Mouse (Mus musculus) hindbrain, embryonic 11.5 days (tissue): ENCODE measurements at regions not wholly inside any gene's neighbourhood (a gene's known extent, or its start where the extent isn't known, plus 50 kb on each side); places are given as distances from the start of the nearest gene placed in this dataset.

ENCODE experiments used
- ATAC-seq: fragments of 200-750 bp; cut with Nextera tagmentation; 2 replicates; pipeline ENCODE4 v1.8.0; 2017; ENCODE audit warnings: mild to moderate bottlenecking, moderate TSS enrichment, moderate library complexity; ENCODE audit not compliant: low FRiP score
- DNase-seq: peaks from one replicate; pipeline ENCODE4 v3.0.0-alpha.2; 2015; ENCODE audit warnings: low spot score
- H3K27ac ChIP-seq: fragments of 300-500 bp; sonication (generic); 2 replicates; pipeline ENCODE4 v1.5.1; 2014; ENCODE audit warnings: mild to moderate bottlenecking, low read depth, low read length
- H3K27me3 ChIP-seq: fragments of 300-500 bp; sonication (generic); 2 replicates; pipeline ENCODE4 v1.6.1; 2014; ENCODE audit warnings: mild to moderate bottlenecking, low read length, moderate library complexity, mixed read lengths; ENCODE audit not compliant: control insufficient read depth, insufficient read depth
- H3K36me3 ChIP-seq: fragments of 300-500 bp; sonication (generic); 2 replicates; pipeline ENCODE4 v1.6.1; 2014; ENCODE audit warnings: mild to moderate bottlenecking, low read length, moderate library complexity, mixed read lengths; ENCODE audit not compliant: control insufficient read depth, insufficient read depth
- H3K4me1 ChIP-seq: fragments of 300-500 bp; sonication (generic); replicated peaks from 2 replicates; pipeline ENCODE4 v1.6.1; 2014; ENCODE audit warnings: low read length, mixed read lengths; ENCODE audit not compliant: control insufficient read depth, insufficient read depth
- H3K4me2 ChIP-seq: fragments of 300-500 bp; sonication (generic); replicated peaks from 2 replicates; pipeline ENCODE4 v1.6.1; 2014; ENCODE audit warnings: mild to moderate bottlenecking, low read depth, low read length
- H3K4me3 ChIP-seq: fragments of 300-500 bp; sonication (generic); 2 replicates; pipeline ENCODE4 v1.5.1; 2014; ENCODE audit warnings: low read depth, low read length
- H3K9ac ChIP-seq: fragments of 300-500 bp; sonication (generic); 2 replicates; pipeline ENCODE4 v1.6.1; 2014; ENCODE audit warnings: low read depth, low read length
- H3K9me3 ChIP-seq: fragments of 300-500 bp; sonication (generic); 2 replicates; pipeline ENCODE4 v1.6.1; 2016; ENCODE audit warnings: low read length; ENCODE audit not compliant: control insufficient read depth
- WGBS: fragments of 180-500 bp; shearing (Covaris S2); extraction: QIAGEN DNeasy Blood & Tissue Kit; methylation state at CpG from one replicate; pipeline ENCODE4 v1.1.7; 2014; 5-methylcytosine and 5-hydroxymethylcytosine counted together

- H3K4me1 ChIP-seq, result no peaks in the 10 kb centered on the region
- WGBS, result 89% methylated on average over 4 of the region's 4 CpGs
- no peaks in the 10 kb centered on the region for H3K27me3 ChIP-seq
- no peaks in the 10 kb centered on the region for H3K9me3 ChIP-seq
- no peak overlapping the region for H3K4me2 ChIP-seq
- no peak overlapping the region for H3K27ac ChIP-seq
- no peak for ATAC-seq
- no peak for DNase-seq
- H3K36me3 ChIP-seq, result no peaks in the 10 kb centered on the region
- no peak overlapping the region for H3K4me3 ChIP-seq
- no peak overlapping the region for H3K9ac ChIP-seq
Observed at GRCm38 (mm10) chr1:61050346-61050745, 72.6 kb downstream of the Icos start.

- Histone ChIP-seq H3K27me3 (no peaks in the 10 kb centered on the region), H3K4me1 (no peaks in the 10 kb centered on the region), H3K36me3 (no peaks in the 10 kb centered on the region), H3K27ac (no peak overlapping the region), H3K9me3 (no peaks in the 10 kb centered on the region), H3K9ac (no peak overlapping the region), H3K4me3 (no peak overlapping the region), H3K4me2 (no peak overlapping the region)
- DNase-seq (no peak), ATAC-seq (no peak)
- WGBS, result 38% methylated on average over 1 of the region's 1 CpGs
Observed at GRCm38 (mm10) chr1:61053676-61054075, 75.9 kb downstream of the Icos start.

- Histone ChIP-seq H3K4me1 (no peaks in the 10 kb centered on the region), H3K9me3 (no peaks in the 10 kb centered on the region), H3K4me3 (no peak overlapping the region), H3K27me3 (no peaks in the 10 kb centered on the region), H3K36me3 (no peaks in the 10 kb centered on the region), H3K4me2 (no peak overlapping the region), H3K27ac (no peak overlapping the region), H3K9ac (no peak overlapping the region)
- no peak for DNase-seq
- ATAC-seq, result no peak
- WGBS, result 92% methylated on average over 6 of the region's 6 CpGs
Observed at GRCm38 (mm10) chr1:61054391-61054790, 76.7 kb downstream of the Icos start.

GRCm38 (mm10) chr1:61055176-61055575 lies 77.4 kb downstream of the Icos start:
- Histone ChIP-seq H3K4me3 (no peak overlapping the region), H3K9me3 (no peaks in the 10 kb centered on the region), H3K4me2 (no peak overlapping the region), H3K4me1 (no peaks in the 10 kb centered on the region), H3K27ac (no peak overlapping the region), H3K36me3 (no peaks in the 10 kb centered on the region), H3K27me3 (no peaks in the 10 kb centered on the region), H3K9ac (no peak overlapping the region)
- no peak for ATAC-seq
- WGBS, result 19% methylated on average over 8 of the region's 8 CpGs
- DNase-seq, result peak; percentile 78

GRCm38 (mm10) chr1:61059910-61060536 lies 82.3 kb downstream of the Icos start:
- DNase-seq (no peak), ATAC-seq (no peak)
- H3K9ac ChIP-seq, result no peak overlapping the region
- H3K4me2 ChIP-seq, result no peak overlapping the region
- no peaks in the 10 kb centered on the region for H3K27me3 ChIP-seq
- no peaks in the 10 kb centered on the region for H3K9me3 ChIP-seq
- H3K4me3 ChIP-seq, result no peak overlapping the region
- no peaks in the 10 kb centered on the region for H3K4me1 ChIP-seq
- WGBS, result 79% methylated on average over 11 of the region's 11 CpGs
- no peaks in the 10 kb centered on the region for H3K36me3 ChIP-seq
- H3K27ac ChIP-seq, result no peak overlapping the region

GRCm38 (mm10) chr1:61061892-61062460 lies 84.2 kb downstream of the Icos start:
- no peak for DNase-seq
- no peak for ATAC-seq
- Histone ChIP-seq H3K9me3 (no peaks in the 10 kb centered on the region), H3K4me3 (no peak overlapping the region), H3K4me1 (no peaks in the 10 kb centered on the region), H3K4me2 (no peak overlapping the region), H3K36me3 (no peaks in the 10 kb centered on the region), H3K27me3 (no peaks in the 10 kb centered on the region), H3K27ac (no peak overlapping the region), H3K9ac (no peak overlapping the region)
- 61% methylated on average over 3 of the region's 3 CpGs for WGBS

GRCm38 (mm10) chr1:61068112-61068511 lies 90.4 kb downstream of the Icos start:
- H3K27ac ChIP-seq, result no peak overlapping the region
- no peak overlapping the region for H3K9ac ChIP-seq
- H3K4me2 ChIP-seq, result no peak overlapping the region
- ATAC-seq (no peak), DNase-seq (no peak)
- H3K27me3 ChIP-seq, result no peaks in the 10 kb centered on the region
- H3K36me3 ChIP-seq, result no peaks in the 10 kb centered on the region
- WGBS, result 89% methylated on average over 6 of the region's 6 CpGs
- no peak overlapping the region for H3K4me3 ChIP-seq
- H3K4me1 ChIP-seq, result no peaks in the 10 kb centered on the region
- H3K9me3 ChIP-seq, result no peaks in the 10 kb centered on the region

- ATAC-seq, result no peak
- Histone ChIP-seq H3K4me3 (no peak overlapping the region), H3K9me3 (no peaks in the 10 kb centered on the region), H3K27ac (no peak overlapping the region), H3K27me3 (no peaks in the 10 kb centered on the region), H3K9ac (no peak overlapping the region), H3K4me1 (no peaks in the 10 kb centered on the region), H3K36me3 (no peaks in the 10 kb centered on the region), H3K4me2 (no peak overlapping the region)
- DNase-seq, result no peak
- 76% methylated on average over 2 of the region's 2 CpGs for WGBS
Observed at GRCm38 (mm10) chr1:61074127-61074526, 96.4 kb downstream of the Icos start.

- ATAC-seq (no peak), DNase-seq (no peak)
- Histone ChIP-seq H3K4me2 (no peak overlapping the region), H3K27me3 (no peaks in the 10 kb centered on the region), H3K9me3 (no peaks in the 10 kb centered on the region), H3K27ac (no peak overlapping the region), H3K9ac (no peak overlapping the region), H3K4me1 (no peaks in the 10 kb centered on the region), H3K36me3 (no peaks in the 10 kb centered on the region), H3K4me3 (no peak overlapping the region)
- WGBS, result 86% methylated on average over 1 of the region's 1 CpGs
Observed at GRCm38 (mm10) chr1:61075335-61075734, 97.6 kb downstream of the Icos start.
